Mouse (Mus musculus) kidney, embryonic 16.5 days (tissue): ENCODE measurements around the gene Npb. TPM values are rescaled to one million over a fixed set of nuclear protein-coding genes. Genes with fewer than 3 reads are reported as not detected.

Experiments used
- microRNA-seq: library from miRNA; unstranded; fragments of <30 nt; microRNA quantifications from one replicate; pipeline ENCODE4, GENCODE M21; 2016
- polyA plus RNA-seq: library from polyadenylated mRNA; unstranded; fragments of >200 nt; fragmentation: Nextera tagmentation; extraction: Ambion mirVana; gene quantifications from 2 replicates; pipeline ENCODE4 v1.2.1, GENCODE M21; 2015

Gene Npb
- polyA plus RNA-seq, 1 experiment from 2014 or later, result 27.7 TPM

Small RNA genes within 50 kb of the gene (microRNA-seq; reads per million reads assigned to microRNA genes)
- 0.47 reads per million for gene Mir6936

Other genes with a start within 250 kb of the Npb start
- gene Fscn2, start 246.9 kb upstream of the Npb start, polyA plus RNA-seq, result 0.72 and 0.82 TPM in 2 replicates
- 42.3 and 44.8 TPM in 2 replicates for gene Faap100, start 229.7 kb upstream of the Npb start, polyA plus RNA-seq
- gene Nploc4, start 170.8 kb upstream of the Npb start, polyA plus RNA-seq, result 34.1 and 34.4 TPM in 2 replicates
- not detected in 2 replicates for gene Tspan10, start 165.8 kb upstream of the Npb start, polyA plus RNA-seq
- 0.39 and 0.45 TPM in 2 replicates for gene Pde6g, start 155.0 kb upstream of the Npb start, polyA plus RNA-seq
- gene Oxld1, start 150.4 kb upstream of the Npb start, polyA plus RNA-seq, result 15.4 and 15.9 TPM in 2 replicates
- 40.6 and 43.9 TPM in 2 replicates for gene Ccdc137, start 150.4 kb upstream of the Npb start, polyA plus RNA-seq
- 46.5 and 50.4 TPM in 2 replicates for gene Arl16, start 140.9 kb upstream of the Npb start, polyA plus RNA-seq
- 176 and 177 TPM in 2 replicates for gene Mrpl12, start 123.9 kb upstream of the Npb start, polyA plus RNA-seq
- gene Slc25a10, start 116.6 kb upstream of the Npb start, polyA plus RNA-seq, result 120 and 123 TPM in 2 replicates
- gene Gcgr, start 77.8 kb upstream of the Npb start, polyA plus RNA-seq, result 4.7 and 5.5 TPM in 2 replicates
- gene Mcrip1, start 58.8 kb upstream of the Npb start, polyA plus RNA-seq, result 218 and 232 TPM in 2 replicates
- gene Ppp1r27, start 57.3 kb upstream of the Npb start, polyA plus RNA-seq, result 0.55 and 0.57 TPM in 2 replicates
- 843 and 914 TPM in 2 replicates for gene P4hb, start 35.2 kb upstream of the Npb start, polyA plus RNA-seq
- 696 and 712 TPM in 2 replicates for gene Arhgdia, start 26.9 kb upstream of the Npb start, polyA plus RNA-seq
- gene Alyref, start 10.1 kb upstream of the Npb start, polyA plus RNA-seq, result 92.2 and 372 TPM in 2 replicates
- 195 and 197 TPM in 2 replicates for gene Anapc11, start 10.1 kb upstream of the Npb start, polyA plus RNA-seq
- 164 and 174 TPM in 2 replicates for gene Pcyt2, start 9.5 kb downstream of the Npb start, polyA plus RNA-seq
- gene Sirt7, start 16.8 kb downstream of the Npb start, polyA plus RNA-seq, result 38.9 and 39.3 TPM in 2 replicates
- gene Mafg, start 25.1 kb downstream of the Npb start, polyA plus RNA-seq, result 24.3 and 25.4 TPM in 2 replicates
- 26.8 and 27.3 TPM in 2 replicates for gene Pycr1, start 35.3 kb downstream of the Npb start, polyA plus RNA-seq
- 0.51 and 0.73 TPM in 2 replicates for gene Myadml2, start 39.7 kb downstream of the Npb start, polyA plus RNA-seq
- gene Notum, start 52.7 kb downstream of the Npb start, polyA plus RNA-seq, result 4.8 and 5.9 TPM in 2 replicates
- 146 TPM in 2 replicates for gene Aspscr1, start 64.5 kb downstream of the Npb start, polyA plus RNA-seq
- gene Cenpx, start 105.3 kb downstream of the Npb start, polyA plus RNA-seq, result 151 TPM in 2 replicates
- gene Lrrc45, start 105.4 kb downstream of the Npb start, polyA plus RNA-seq, result 69.2 and 71.3 TPM in 2 replicates
- 32.5 and 38.7 TPM in 2 replicates for gene Rac3, start 113.0 kb downstream of the Npb start, polyA plus RNA-seq
- 49.4 and 56.5 TPM in 2 replicates for gene Dcxr, start 118.8 kb downstream of the Npb start, polyA plus RNA-seq
- 2.1 and 4.3 TPM in 2 replicates for gene Cbr2, start 123.6 kb downstream of the Npb start, polyA plus RNA-seq
- 3.4 and 9.0 TPM in 2 replicates for gene Hmga1b, start 154.3 kb downstream of the Npb start, polyA plus RNA-seq
- 44.0 and 46.9 TPM in 2 replicates for gene Rfng, start 175.7 kb downstream of the Npb start, polyA plus RNA-seq
- 230 and 239 TPM in 2 replicates for gene Gps1, start 175.8 kb downstream of the Npb start, polyA plus RNA-seq
- 89.9 and 91.0 TPM in 2 replicates for gene Dus1l, start 187.9 kb downstream of the Npb start, polyA plus RNA-seq
- gene Fasn, start 216.1 kb downstream of the Npb start, polyA plus RNA-seq, result 50.0 and 50.4 TPM in 2 replicates